Mouse (Mus musculus) adrenal gland (tissue): ENCODE measurements around the gene Wdr6.
"Not testable (repeated sequence)": the region's sequence is repeated elsewhere in the genome, so short reads cannot be mapped to it uniquely, and the experiment has no call there.

ENCODE experiments used
- intact Hi-C: fragments of 180-260 bp; cut with DNase I; formaldehyde crosslinking; loops from one replicate; pipeline ENCODE4 v1.15.1; 2025
- long read RNA-seq, 2 experiments: library from polyadenylated mRNA; unstranded; transcript quantifications; one replicate each; pipeline ENCODE4 v2.0.0; 2020; ENCODE audit warnings: borderline replicate concordance in 1 of 2; ENCODE audit not compliant: insufficient replicate concordance in 1 of 2

Wdr6 gene
- long read RNA-seq, experiment 1, full-length matches to known transcripts, result 25 of 46 reads
- long read RNA-seq, experiment 1, partial matches to known transcripts, result 12 of 46 reads
- long read RNA-seq, experiment 1, other reads (novel, unspliced or antisense), result 9 of 46 reads
- long read RNA-seq, experiment 2, full-length matches to known transcripts, result 9 of 22 reads
- long read RNA-seq, experiment 2, partial matches to known transcripts, result 12 of 22 reads
- long read RNA-seq, experiment 2, other reads (novel, unspliced or antisense), result 1 of 22 reads

- intact Hi-C loops, result no loop called here
These were observed at the start of gene Wdr6 for GRCm38 (mm10) chr9:108578545-108579343. TSS of gene Wdr6 (minus strand) at chr9:108578739.

GRCm38 (mm10) chr9:108628141-108628540 is 49.6 kb upstream of the Wdr6 start:
- intact Hi-C loops, result no loop called here

GRCm38 (mm10) chr9:108626498-108626897 is 48.0 kb upstream of the Wdr6 start:
- intact Hi-C loops, result no loop called here

GRCm38 (mm10) chr9:108617301-108617700 is 38.8 kb upstream of the Wdr6 start:
- intact Hi-C loops, result no loop called here

- intact Hi-C loops, result no loop called here
These were observed 32.9 kb upstream of the Wdr6 start for GRCm38 (mm10) chr9:108611488-108611887.

- intact Hi-C loops, result no loop called here
These were observed 30.4 kb upstream of the Wdr6 start for GRCm38 (mm10) chr9:108608889-108609288.

- intact Hi-C loops, result not testable (repeated sequence)
These were observed 29.4 kb upstream of the Wdr6 start for GRCm38 (mm10) chr9:108607929-108608328.

GRCm38 (mm10) chr9:108601986-108602385 is 23.4 kb upstream of the Wdr6 start:
- intact Hi-C loops, result no loop called here

GRCm38 (mm10) chr9:108600011-108600410 is 21.5 kb upstream of the Wdr6 start:
- intact Hi-C loops, result no loop called here

- intact Hi-C loops, result loop anchor here (5.0 kb wide), 1 partner anchor 48 kb away; the partner anchor contains the start of gene Arih2
These were observed 20.6 kb upstream of the Wdr6 start for GRCm38 (mm10) chr9:108599021-108599566.

GRCm38 (mm10) chr9:108596998-108597764 is 18.6 kb upstream of the Wdr6 start, which contains the start of gene P4htm:
TSS of gene P4htm (minus strand) at chr9:108597667.
- intact Hi-C loops, result loop anchor here (5.0 kb wide), 1 partner anchor 50 kb away; the partner anchor contains the start of gene Arih2

- intact Hi-C loops, result no loop called here
These were observed 15.8 kb upstream of the Wdr6 start for GRCm38 (mm10) chr9:108594354-108594753.

GRCm38 (mm10) chr9:108591462-108591861 is 12.9 kb upstream of the Wdr6 start:
- intact Hi-C loops, result no loop called here

GRCm38 (mm10) chr9:108589229-108589628 is 10.7 kb upstream of the Wdr6 start:
- intact Hi-C loops, result no loop called here

GRCm38 (mm10) chr9:108587571-108588180 is 9.1 kb upstream of the Wdr6 start:
- intact Hi-C loops, result no loop called here

- intact Hi-C loops, result no loop called here
These were observed 778 bp upstream of the Wdr6 start for GRCm38 (mm10) chr9:108579344-108579690.

GRCm38 (mm10) chr9:108577934-108578544 is 500 bp downstream of the Wdr6 start:
- intact Hi-C loops, result no loop called here

- intact Hi-C loops, result no loop called here
These were observed 1.5 kb downstream of the Wdr6 start for GRCm38 (mm10) chr9:108577025-108577424.

- intact Hi-C loops, result no loop called here
These were observed 2.9 kb downstream of the Wdr6 start for GRCm38 (mm10) chr9:108575321-108576297.
